Mouse (Mus musculus) lung, postnatal 0 days (tissue): ENCODE data around the gene Map2k5. TPM values are rescaled to one million over a fixed set of nuclear protein-coding genes. Genes with fewer than 3 reads are reported as not detected.

Experiments
- ATAC-seq: fragments of 200-750 bp; cut with Nextera tagmentation; 2 replicates; pipeline ENCODE4 v1.8.0; 2017; ENCODE audit warnings: moderate library complexity
- DNase-seq: peaks from one replicate; pipeline ENCODE4 v3.0.0-alpha.2; 2016; ENCODE audit warnings: low spot score
- H3K27ac ChIP-seq: fragments of 300-500 bp; sonication (generic); 2 replicates; pipeline ENCODE4 v1.5.1; 2014; ENCODE audit warnings: antibody characterized with exemption, mild to moderate bottlenecking, low read length, mixed read lengths
- H3K27me3 ChIP-seq: fragments of 300-500 bp; sonication (generic); replicated peaks from 2 replicates; pipeline ENCODE4 v1.6.1; 2014; ENCODE audit warnings: low read length, mixed read lengths; ENCODE audit not compliant: insufficient read depth
- H3K36me3 ChIP-seq: fragments of 300-500 bp; sonication (generic); 2 replicates; pipeline ENCODE4 v1.6.1; 2014; ENCODE audit warnings: low read length, mixed read lengths; ENCODE audit not compliant: insufficient read depth
- H3K4me1 ChIP-seq: fragments of 300-500 bp; sonication (generic); 2 replicates; pipeline ENCODE4 v1.6.1; 2014; ENCODE audit warnings: antibody characterized with exemption, low read depth, low read length, mixed read lengths; ENCODE audit not compliant: insufficient read depth
- H3K4me2 ChIP-seq: fragments of 300-500 bp; sonication (generic); replicated peaks from 2 replicates; pipeline ENCODE4 v1.6.1; 2014; ENCODE audit warnings: low read depth, mild to moderate bottlenecking, low read length, moderate library complexity, mixed read lengths
- H3K4me3 ChIP-seq: fragments of 300-500 bp; sonication (generic); 2 replicates; pipeline ENCODE4 v1.5.1; 2014; ENCODE audit warnings: low read depth, low read length
- H3K9ac ChIP-seq: fragments of 300-500 bp; sonication (generic); replicated peaks from 2 replicates; pipeline ENCODE4 v1.6.1; 2014; ENCODE audit warnings: low read depth, mild to moderate bottlenecking
- H3K9me3 ChIP-seq: fragments of 300-500 bp; sonication (generic); 2 replicates; pipeline ENCODE4 v1.6.1; 2016; ENCODE audit warnings: low read length, mixed read lengths
- CTCF ChIP-seq: IDR thresholded peaks from 2 replicates; pipeline ENCODE4 v1.5.1; 2016; ENCODE audit warnings: antibody characterized with exemption, mild to moderate bottlenecking
- EP300 ChIP-seq: IDR thresholded peaks from 2 replicates; pipeline ENCODE4 v1.6.1; 2016; ENCODE audit warnings: antibody characterized with exemption, mild to moderate bottlenecking, control low read depth
- WGBS: fragments of 180-500 bp; shearing (Covaris S2); extraction: QIAGEN DNeasy Blood & Tissue Kit; methylation state at CpG from one replicate; pipeline ENCODE4 v1.1.7; 2014; 5-methylcytosine and 5-hydroxymethylcytosine counted together
- polyA plus RNA-seq: library from polyadenylated mRNA; unstranded; fragments of >200 nt; fragmentation: Nextera tagmentation; extraction: Ambion mirVana; gene quantifications from 2 replicates; pipeline ENCODE4 v1.2.1, GENCODE M21; 2015

The Map2k5 gene
- polyA plus RNA-seq, 1 experiment from 2014 or later: 23.1 TPM

DNA sequence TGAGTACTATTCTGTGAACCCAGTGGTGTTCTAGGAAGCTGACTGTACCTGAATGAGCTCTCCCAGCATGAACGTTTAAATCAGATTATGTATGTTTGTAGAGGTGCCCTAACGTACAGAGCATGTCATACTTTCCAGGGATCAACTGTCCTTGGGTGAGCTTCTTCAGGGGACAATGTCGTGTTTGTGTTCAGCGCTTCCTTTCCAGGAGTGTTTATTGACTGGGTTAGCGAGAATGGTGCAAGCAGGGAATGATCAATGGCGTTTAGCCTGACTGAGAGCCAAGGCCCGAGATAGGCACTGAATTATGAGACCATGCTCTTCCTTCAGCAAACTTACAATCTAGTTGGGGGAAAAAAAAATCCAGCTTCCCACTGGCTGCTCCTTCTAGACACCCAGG, 193.8 kb downstream of the Map2k5 start:
- Histone ChIP-seq H3K27me3 (no peaks in the 10 kb centered on the region), H3K9ac (no peak overlapping the region), H3K27ac (no peak overlapping the region), H3K4me2 (no peak overlapping the region), H3K9me3 (no peaks in the 10 kb centered on the region), H3K4me1 (no peaks in the 10 kb centered on the region), H3K36me3 (no peaks in the 10 kb centered on the region), H3K4me3 (no peak overlapping the region)
- DNase-seq (no peak), ATAC-seq (no peak)
- 54% methylated on average over 7 of the region's 7 CpGs for WGBS
- TF ChIP-seq EP300: no peak
- TF ChIP-seq CTCF: no peak

DNA sequence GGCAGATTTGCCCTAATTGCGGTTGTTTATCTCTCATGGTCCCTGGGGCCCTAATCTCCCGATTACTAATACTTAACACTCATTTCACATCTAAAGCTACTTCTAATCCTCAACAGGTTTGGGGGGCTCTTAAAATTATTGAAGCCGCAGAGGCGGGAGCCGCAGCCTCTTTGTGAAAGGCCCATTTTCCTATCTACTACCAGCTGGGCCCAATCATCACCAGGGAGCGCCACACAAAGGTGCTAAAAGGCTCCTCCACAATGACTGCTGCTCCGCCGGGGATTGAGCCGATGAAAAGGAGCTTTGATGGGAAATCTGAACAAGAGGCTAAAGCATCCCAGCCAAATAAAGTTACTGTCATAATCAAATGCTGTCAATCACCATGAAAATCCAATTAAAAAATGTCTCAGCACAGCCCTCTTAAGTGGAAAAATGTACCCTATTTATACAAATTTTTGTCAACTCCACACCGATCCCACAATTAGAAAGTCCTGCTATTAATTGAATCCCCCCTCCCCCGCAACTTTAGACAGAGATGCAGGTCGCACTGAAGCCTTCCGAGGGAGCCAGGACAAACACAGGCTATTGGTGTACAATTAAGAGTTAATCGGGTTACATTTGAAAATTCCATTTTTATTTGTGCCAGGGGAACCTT, 195.3 kb downstream of the Map2k5 start:
- no peak overlapping the region for H3K9ac ChIP-seq
- H3K27me3 ChIP-seq: no peaks in the 10 kb centered on the region
- H3K4me3 ChIP-seq: no peak overlapping the region
- H3K9me3 ChIP-seq: no peaks in the 10 kb centered on the region
- no peak overlapping the region for H3K27ac ChIP-seq
- ATAC-seq (no peak), DNase-seq (no peak)
- no peak overlapping the region for H3K4me2 ChIP-seq
- no peaks in the 10 kb centered on the region for H3K4me1 ChIP-seq
- no peak for TF ChIP-seq CTCF
- TF ChIP-seq EP300: no peak
- no peaks in the 10 kb centered on the region for H3K36me3 ChIP-seq
- WGBS: 63% methylated on average over 14 of the region's 14 CpGs

DNA sequence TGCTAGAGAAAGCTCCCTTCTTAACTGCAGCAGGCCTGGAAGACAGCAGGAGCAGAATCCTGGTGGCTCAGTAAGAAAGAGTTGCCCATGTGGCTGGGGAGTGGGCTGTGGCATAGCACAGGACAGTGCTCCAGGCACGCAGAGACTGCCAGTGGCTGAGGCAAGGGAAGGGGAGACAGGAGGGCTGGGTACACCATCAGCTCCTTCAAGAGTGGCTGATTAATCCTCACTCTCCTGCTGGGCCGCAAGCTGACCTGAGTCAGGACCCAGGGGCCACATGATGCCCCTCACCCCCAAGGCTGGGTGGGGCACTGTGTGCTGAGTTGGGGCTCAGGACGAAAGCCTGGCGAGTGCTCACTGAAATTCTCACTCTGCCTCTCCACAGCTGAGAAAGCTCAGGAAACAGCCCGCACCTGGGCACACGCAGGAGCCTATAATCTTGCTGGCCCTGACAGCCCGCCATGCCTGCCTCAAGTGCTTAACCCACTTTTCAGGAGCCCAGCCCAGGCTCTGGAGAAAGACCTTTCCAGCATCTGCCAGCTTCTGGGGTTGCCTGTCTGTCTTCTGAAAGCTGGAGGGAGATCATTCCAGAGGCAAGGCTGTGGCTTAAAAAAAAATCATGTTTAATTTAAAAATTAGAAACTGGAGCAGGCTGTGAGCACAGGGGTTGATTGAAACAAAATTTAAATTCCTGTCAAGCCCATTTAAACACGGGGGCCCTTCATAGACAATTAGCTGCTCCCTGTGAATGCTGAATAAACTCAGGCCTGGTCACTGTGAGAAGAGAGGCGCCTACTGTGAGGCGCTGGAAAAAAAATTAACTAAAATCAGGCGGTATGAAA, 196.1 kb downstream of the Map2k5 start:
- Histone ChIP-seq H3K36me3 (no peaks in the 10 kb centered on the region), H3K4me1 (no peaks in the 10 kb centered on the region), H3K4me3 (no peak overlapping the region), H3K27me3 (no peaks in the 10 kb centered on the region), H3K9me3 (no peaks in the 10 kb centered on the region), H3K9ac (no peak overlapping the region), H3K27ac (no peak overlapping the region), H3K4me2 (no peak overlapping the region)
- no peak for TF ChIP-seq CTCF
- 63% methylated on average over 11 of the region's 11 CpGs for WGBS
- DNase-seq: no peak
- ATAC-seq: no peak

DNA sequence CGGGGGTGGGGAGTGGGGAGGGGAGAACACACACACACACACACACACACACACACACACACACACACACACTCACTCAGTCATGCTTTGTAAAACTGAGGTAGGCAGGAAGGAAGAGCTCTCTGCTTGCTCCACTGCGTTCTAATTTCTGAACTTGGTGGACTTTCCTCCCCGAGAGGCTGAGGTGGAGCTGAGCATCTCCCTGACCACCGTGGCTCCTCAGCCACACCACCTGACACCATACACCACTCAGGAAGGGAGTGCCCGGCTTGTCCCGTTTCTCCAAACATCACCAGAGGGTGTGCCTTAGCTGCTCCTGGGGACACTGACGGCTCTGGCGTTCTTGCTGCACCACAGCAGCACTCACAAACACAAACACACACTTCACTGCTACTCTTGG, 199.4 kb downstream of the Map2k5 start:
- 70% methylated on average over 8 of the region's 8 CpGs for WGBS
- Histone ChIP-seq H3K9ac (no peak overlapping the region), H3K4me3 (no peak overlapping the region), H3K9me3 (no peaks in the 10 kb centered on the region), H3K36me3 (no peaks in the 10 kb centered on the region), H3K4me2 (no peak overlapping the region), H3K27me3 (no peaks in the 10 kb centered on the region), H3K4me1 (no peaks in the 10 kb centered on the region), H3K27ac (no peak overlapping the region)
- ATAC-seq: no peak
- DNase-seq: no peak
- TF ChIP-seq EP300 (no peak), CTCF (no peak)

DNA sequence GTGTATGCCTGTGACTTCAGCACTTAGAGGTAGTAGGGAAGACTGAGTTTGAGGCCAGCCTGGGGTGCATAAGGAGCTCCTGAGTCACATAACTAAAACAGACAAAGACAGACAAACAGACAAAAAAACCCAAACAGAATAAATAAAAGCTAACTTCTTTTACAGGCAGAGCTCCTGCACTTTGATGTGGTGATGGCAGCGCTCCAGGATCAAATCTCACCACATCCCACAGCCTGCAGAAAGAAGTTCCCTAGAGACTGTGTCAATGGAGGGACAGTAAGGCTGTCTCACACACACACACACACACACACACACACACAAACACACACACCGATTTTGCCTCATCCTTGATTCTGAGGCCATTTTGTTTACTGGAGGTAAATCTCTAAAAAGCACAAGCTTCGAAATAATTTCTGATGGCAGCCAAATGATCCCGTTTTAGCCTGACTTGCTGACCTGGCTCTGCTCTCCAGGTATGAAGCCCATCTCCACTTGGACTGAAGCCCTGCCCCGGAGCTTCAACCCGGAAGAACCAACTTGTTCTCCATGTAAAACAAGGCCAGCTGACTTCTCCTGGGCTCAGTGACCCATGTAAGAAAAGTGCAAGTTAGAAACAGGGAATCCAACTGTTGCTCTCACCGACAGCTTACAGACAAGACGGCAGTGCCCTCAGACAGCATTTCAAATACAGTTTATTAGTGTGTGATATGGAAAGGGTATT, 203.5 kb downstream of the Map2k5 start:
- no peaks in the 10 kb centered on the region for H3K9me3 ChIP-seq
- no peak for DNase-seq
- no peak for TF ChIP-seq CTCF
- no peak for TF ChIP-seq EP300
- no peak overlapping the region for H3K27ac ChIP-seq
- H3K4me3 ChIP-seq: no peak overlapping the region
- H3K4me1 ChIP-seq: no peaks in the 10 kb centered on the region
- 84% methylated on average over 8 of the region's 8 CpGs for WGBS
- H3K36me3 ChIP-seq: no peaks in the 10 kb centered on the region
- ATAC-seq: no peak
- H3K4me2 ChIP-seq: no peak overlapping the region
- no peak overlapping the region for H3K9ac ChIP-seq
- H3K27me3 ChIP-seq: no peaks in the 10 kb centered on the region

DNA sequence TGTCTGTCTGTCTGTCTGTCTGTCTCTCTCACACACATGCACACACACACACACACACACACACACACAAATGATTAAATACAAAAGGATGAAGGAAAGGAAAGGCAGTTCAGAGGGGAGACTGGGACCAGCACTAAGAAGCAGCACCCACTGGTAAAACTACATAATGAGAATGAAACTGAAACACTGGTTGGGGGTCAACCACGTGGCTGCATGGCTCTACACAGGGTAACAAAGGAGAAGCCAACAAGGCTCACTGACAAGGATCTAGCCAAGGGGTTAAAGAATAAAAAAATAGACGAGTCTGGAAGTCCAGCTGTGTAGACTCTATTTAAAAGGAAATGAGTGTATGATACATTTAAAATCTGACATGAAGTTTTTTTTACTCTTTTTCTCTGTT, 205.8 kb downstream of the Map2k5 start:
- WGBS: 44% methylated on average over 2 of the region's 2 CpGs
- no peaks in the 10 kb centered on the region for H3K36me3 ChIP-seq
- H3K4me2 ChIP-seq: no peak overlapping the region
- no peaks in the 10 kb centered on the region for H3K9me3 ChIP-seq
- no peaks in the 10 kb centered on the region for H3K4me1 ChIP-seq
- H3K27me3 ChIP-seq: no peaks in the 10 kb centered on the region
- H3K9ac ChIP-seq: no peak overlapping the region
- DNase-seq (no peak), ATAC-seq (no peak)
- H3K27ac ChIP-seq: no peak overlapping the region
- no peak overlapping the region for H3K4me3 ChIP-seq
- no peak for TF ChIP-seq EP300
- TF ChIP-seq CTCF: no peak
